Mouse (Mus musculus) kidney, embryonic 14.5 days (tissue): ENCODE measurements at regions not wholly inside any gene's neighbourhood (a gene's known extent, or its start where the extent isn't known, plus 50 kb on each side); places are given as distances from the start of the nearest gene placed in this dataset.
A peak's percentile ranks its signal among the peaks of the same experiment; 100 is the strongest.

Experiments
- ATAC-seq: fragments of 200-750 bp; cut with Nextera tagmentation; 2 replicates; pipeline ENCODE4 v1.8.0; 2017; ENCODE audit warnings: moderate number of reproducible peaks, mild to moderate bottlenecking, moderate TSS enrichment, moderate library complexity; ENCODE audit not compliant: low FRiP score, low TSS enrichment
- H3K27ac ChIP-seq: fragments of 300-500 bp; sonication (generic); 2 replicates; pipeline ENCODE4 v1.5.1; 2014; ENCODE audit warnings: low read depth, mild to moderate bottlenecking, low read length, moderate library complexity, mixed read lengths
- H3K27me3 ChIP-seq: fragments of 300-500 bp; sonication (generic); 2 replicates; pipeline ENCODE4 v1.6.1; 2014; ENCODE audit warnings: mild to moderate bottlenecking, low read length; ENCODE audit not compliant: control insufficient read depth, insufficient read depth
- H3K36me3 ChIP-seq: fragments of 300-500 bp; sonication (generic); 2 replicates; pipeline ENCODE4 v1.6.1; 2014; ENCODE audit warnings: low read length, mixed read lengths; ENCODE audit not compliant: control insufficient read depth, insufficient read depth
- H3K4me1 ChIP-seq: fragments of 300-500 bp; sonication (generic); 2 replicates; pipeline ENCODE4 v1.6.1; 2014; ENCODE audit warnings: low read length, mixed read lengths; ENCODE audit not compliant: control insufficient read depth, insufficient read depth
- H3K4me2 ChIP-seq: fragments of 300-500 bp; sonication (generic); replicated peaks from 2 replicates; pipeline ENCODE4 v1.6.1; 2014; ENCODE audit warnings: low read depth, mild to moderate bottlenecking, low read length
- H3K4me3 ChIP-seq: fragments of 300-500 bp; sonication (generic); 2 replicates; pipeline ENCODE4 v1.5.1; 2014; ENCODE audit warnings: mild to moderate bottlenecking, low read length
- H3K9ac ChIP-seq: fragments of 300-500 bp; sonication (generic); 2 replicates; pipeline ENCODE4 v1.6.1; 2014; ENCODE audit warnings: low read depth, mild to moderate bottlenecking, low read length, moderate library complexity
- H3K9me3 ChIP-seq: fragments of 300-500 bp; sonication (generic); 2 replicates; pipeline ENCODE4 v1.6.1; 2016; ENCODE audit warnings: low read length; ENCODE audit not compliant: control insufficient read depth
- WGBS: fragments of 180-500 bp; shearing (Covaris S2); extraction: QIAGEN DNeasy Blood & Tissue Kit; methylation state at CpG from one replicate; pipeline ENCODE4 v1.1.7; 2014; 5-methylcytosine and 5-hydroxymethylcytosine counted together

- Histone ChIP-seq H3K4me1 (no peaks in the 10 kb centered on the region), H3K36me3 (no peaks in the 10 kb centered on the region), H3K4me3 (no peak overlapping the region), H3K9ac (no peak overlapping the region), H3K27ac (no peak overlapping the region), H3K27me3 (no peaks in the 10 kb centered on the region), H3K9me3 (no peaks in the 10 kb centered on the region), H3K4me2 (no peak overlapping the region)
- ATAC-seq: no peak
- WGBS: 93% methylated on average over 8 of the region's 8 CpGs
Observed at GRCm38 (mm10) chr5:133656837-133657236, 442.7 kb upstream of the Castor2 start.

GRCm38 (mm10) chr5:133653431-133653830 lies 446.1 kb upstream of the Castor2 start:
- WGBS: 77% methylated on average over 1 of the region's 1 CpGs

GRCm38 (mm10) chr5:133650246-133650645 lies 449.3 kb upstream of the Castor2 start:
- no peaks in the 10 kb centered on the region for H3K27me3 ChIP-seq
- H3K9me3 ChIP-seq: peaks cover 3% of the 10 kb centered on the region; the same call in 1 of the 2 replicates
- H3K4me3 ChIP-seq: no peak overlapping the region
- no peaks in the 10 kb centered on the region for H3K36me3 ChIP-seq
- no peaks in the 10 kb centered on the region for H3K4me1 ChIP-seq
- no peak overlapping the region for H3K9ac ChIP-seq
- no peak overlapping the region for H3K27ac ChIP-seq
- H3K4me2 ChIP-seq: no peak overlapping the region
- ATAC-seq: no peak
- WGBS: 74% methylated on average over 3 of the region's 3 CpGs

More at GRCm38 (mm10) chr5:133653431-133653830, 446.1 kb upstream of the Castor2 start:
- H3K4me3 ChIP-seq: no peak overlapping the region
- no peak for ATAC-seq
- H3K9ac ChIP-seq: no peak overlapping the region
- no peaks in the 10 kb centered on the region for H3K27me3 ChIP-seq
- no peaks in the 10 kb centered on the region for H3K9me3 ChIP-seq
- no peaks in the 10 kb centered on the region for H3K36me3 ChIP-seq
- no peaks in the 10 kb centered on the region for H3K4me1 ChIP-seq
- no peak overlapping the region for H3K27ac ChIP-seq
- no peak overlapping the region for H3K4me2 ChIP-seq

- 91% methylated on average over 3 of the region's 3 CpGs for WGBS
- no peaks in the 10 kb centered on the region for H3K27me3 ChIP-seq
- H3K36me3 ChIP-seq: no peaks in the 10 kb centered on the region
- no peak overlapping the region for H3K4me3 ChIP-seq
- H3K4me2 ChIP-seq: no peak overlapping the region
- H3K9me3 ChIP-seq: peaks cover 3% of the 10 kb centered on the region; the same call in 1 of the 2 replicates
- no peak overlapping the region for H3K27ac ChIP-seq
- no peaks in the 10 kb centered on the region for H3K4me1 ChIP-seq
- H3K9ac ChIP-seq: no peak overlapping the region
- no peak for ATAC-seq
Observed at GRCm38 (mm10) chr5:133645696-133646195, 453.8 kb upstream of the Castor2 start.

- no peak for ATAC-seq
- Histone ChIP-seq H3K27ac (no peak overlapping the region), H3K27me3 (no peaks in the 10 kb centered on the region), H3K36me3 (no peaks in the 10 kb centered on the region), H3K4me2 (no peak overlapping the region), H3K4me1 (no peaks in the 10 kb centered on the region), H3K9ac (no peak overlapping the region), H3K4me3 (no peak overlapping the region), H3K9me3 (peaks cover 3% of the 10 kb centered on the region; the same call in 1 of the 2 replicates)
- 63% methylated on average over 2 of the region's 2 CpGs for WGBS
Observed at GRCm38 (mm10) chr5:133643326-133643725, 456.2 kb upstream of the Castor2 start.

GRCm38 (mm10) chr5:133634481-133634880 lies 465.0 kb upstream of the Castor2 start:
- WGBS: 67% methylated on average over 5 of the region's 5 CpGs
- Histone ChIP-seq H3K4me2 (no peak overlapping the region), H3K36me3 (no peaks in the 10 kb centered on the region), H3K27me3 (no peaks in the 10 kb centered on the region), H3K9ac (no peak overlapping the region), H3K9me3 (no peaks in the 10 kb centered on the region), H3K4me3 (no peak overlapping the region), H3K27ac (no peak overlapping the region), H3K4me1 (no peaks in the 10 kb centered on the region)
- no peak for ATAC-seq

GRCm38 (mm10) chr5:133631812-133632211 lies 467.7 kb upstream of the Castor2 start:
- no peak overlapping the region for H3K27ac ChIP-seq
- no peak for ATAC-seq

GRCm38 (mm10) chr5:133619347-133619746 lies 480.2 kb upstream of the Castor2 start:
- H3K9ac ChIP-seq: no peak overlapping the region
- H3K27ac ChIP-seq: no peak overlapping the region
- H3K27me3 ChIP-seq: no peaks in the 10 kb centered on the region
- H3K4me2 ChIP-seq: no peak overlapping the region
- no peaks in the 10 kb centered on the region for H3K36me3 ChIP-seq
- no peaks in the 10 kb centered on the region for H3K4me1 ChIP-seq
- WGBS: 28% methylated on average over 8 of the region's 8 CpGs
- H3K9me3 ChIP-seq: no peaks in the 10 kb centered on the region
- ATAC-seq: peak; percentile 57; the same call in 1 of the 2 replicates
- no peak overlapping the region for H3K4me3 ChIP-seq

More at GRCm38 (mm10) chr5:133631812-133632211, 467.7 kb upstream of the Castor2 start:
- Histone ChIP-seq H3K27me3 (no peaks in the 10 kb centered on the region), H3K4me2 (no peak overlapping the region), H3K9me3 (no peaks in the 10 kb centered on the region), H3K36me3 (no peaks in the 10 kb centered on the region), H3K9ac (no peak overlapping the region), H3K4me3 (no peak overlapping the region), H3K4me1 (no peaks in the 10 kb centered on the region)

GRCm38 (mm10) chr5:133601241-133601739 lies 498.2 kb upstream of the Castor2 start:
- no peak overlapping the region for H3K9ac ChIP-seq
- no peak for ATAC-seq
- no peak overlapping the region for H3K27ac ChIP-seq
- peaks cover 3% of the 10 kb centered on the region; the same call in 1 of the 2 replicates for H3K9me3 ChIP-seq
- 75% methylated on average over 8 of the region's 8 CpGs for WGBS
- H3K27me3 ChIP-seq: no peaks in the 10 kb centered on the region
- no peak overlapping the region for H3K4me2 ChIP-seq
- H3K4me3 ChIP-seq: no peak overlapping the region
- no peaks in the 10 kb centered on the region for H3K4me1 ChIP-seq
- H3K36me3 ChIP-seq: no peaks in the 10 kb centered on the region
